Mouse (Mus musculus): ENCODE measurements at regions not wholly inside any gene's neighbourhood (a gene's known extent, or its start where the extent isn't known, plus 50 kb on each side); places are given as distances from the start of the nearest gene placed in this dataset.

DNA sequence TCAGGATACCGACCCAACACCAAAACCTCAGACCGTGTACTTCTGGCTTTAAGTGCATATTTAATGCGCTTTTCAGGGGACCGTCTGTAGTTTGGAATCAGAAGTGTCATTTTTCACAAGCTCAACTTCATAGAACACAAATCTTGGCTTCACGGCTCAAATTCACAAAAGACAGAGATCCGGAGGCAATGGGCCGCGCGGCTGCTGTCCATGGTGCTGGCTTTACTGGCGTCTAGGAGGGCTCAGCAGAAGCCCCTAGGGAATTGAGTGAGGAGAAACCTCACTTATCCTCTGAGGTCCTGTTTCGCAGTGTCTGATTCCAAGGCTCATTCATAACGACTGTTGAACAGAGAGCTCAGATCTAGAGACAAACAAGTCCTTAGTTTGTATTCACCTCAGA, 196.5 kb upstream of the Ajap1 start:
- no peak for ATAC-seq (ENCODE audit: low FRiP score, low read depth)
- no peaks in the 10 kb centered on the region for H3K9me3 ChIP-seq
- H3K27ac ChIP-seq = no peak overlapping the region
- no peaks in the 10 kb centered on the region for H3K27me3 ChIP-seq
- no peaks in the 10 kb centered on the region for H3K36me3 ChIP-seq
- H3K9ac ChIP-seq = no peak overlapping the region
- no peak overlapping the region for H3K4me2 ChIP-seq (replicated peaks)
- no peaks in the 10 kb centered on the region for H3K4me1 ChIP-seq
- H3K4me3 ChIP-seq = no peak overlapping the region
- WGBS = 29% methylated on average over 12 of the region's 12 CpGs

DNA sequence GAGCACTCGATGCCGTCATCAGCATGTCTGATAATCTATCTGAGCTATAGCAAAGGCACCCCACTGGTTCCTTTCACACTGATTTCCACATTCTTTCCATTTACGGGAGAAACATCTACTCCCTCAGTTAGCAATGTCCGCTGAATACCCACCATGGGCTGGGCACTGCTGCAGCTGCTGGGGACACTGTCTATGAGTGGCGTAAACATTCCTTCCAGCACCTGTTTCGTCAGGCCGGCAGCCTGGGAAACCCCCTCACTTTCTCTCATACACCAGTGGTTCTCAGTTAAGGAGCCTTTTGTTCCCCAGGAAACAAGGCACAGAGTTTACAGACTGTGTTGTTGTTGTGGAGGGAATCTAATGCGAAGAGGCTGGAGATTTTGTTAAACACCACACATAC, 205.8 kb upstream of the Ajap1 start:
- Histone ChIP-seq H3K36me3 (no peaks in the 10 kb centered on the region), H3K4me2 (replicated peaks) (no peak overlapping the region), H3K4me1 (no peaks in the 10 kb centered on the region), H3K9ac (no peak overlapping the region), H3K4me3 (no peak overlapping the region), H3K27ac (no peak overlapping the region), H3K27me3 (no peaks in the 10 kb centered on the region), H3K9me3 (no peaks in the 10 kb centered on the region)
- ATAC-seq (ENCODE audit: low FRiP score, low read depth) = 0 out of 2 replicates have a peak, but pooled peaks have one; percentile 48
- WGBS = 68% methylated on average over 8 of the region's 8 CpGs

DNA sequence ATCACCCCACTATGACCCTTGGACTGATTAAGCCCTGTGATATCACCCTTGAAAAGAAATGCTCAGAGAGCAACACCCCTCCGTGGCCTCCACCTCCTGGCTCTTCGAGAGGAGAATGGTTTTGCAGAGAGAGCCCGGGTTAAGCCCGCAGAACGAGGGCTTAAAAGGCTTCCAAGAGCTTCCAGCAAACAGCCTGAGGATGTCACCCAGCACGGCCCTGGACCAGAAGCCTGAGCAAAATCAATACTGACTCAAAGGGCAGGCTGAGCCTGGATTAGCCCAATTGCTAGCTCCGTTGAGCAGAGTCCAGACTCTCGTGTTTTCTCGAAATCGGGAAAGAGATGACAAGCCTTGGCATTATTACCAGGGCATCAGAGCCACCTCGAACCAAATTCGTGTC, 211.3 kb upstream of the Ajap1 start:
- WGBS = 77% methylated on average over 12 of the region's 12 CpGs
- ATAC-seq (ENCODE audit: low FRiP score, low read depth) = no peak

GRCm38 (mm10) chr4:153696426-153697040, 213.9 kb upstream of the Ajap1 start:
- Histone ChIP-seq H3K27me3 (peaks cover 10% of the 10 kb centered on the region; the same call in 1 of the 2 replicates), H3K36me3 (no peaks in the 10 kb centered on the region), H3K27ac (no peak overlapping the region), H3K4me1 (no peaks in the 10 kb centered on the region), H3K4me2 (replicated peaks) (no peak overlapping the region), H3K9ac (no peak overlapping the region), H3K9me3 (no peaks in the 10 kb centered on the region), H3K4me3 (no peak overlapping the region)
- no peak for ATAC-seq (ENCODE audit: low FRiP score, low read depth)
- WGBS = 25% methylated on average over 14 of the region's 14 CpGs

More for the DNA sequence above, 211.3 kb upstream of the Ajap1 start:
- Histone ChIP-seq H3K27me3 (peaks cover 10% of the 10 kb centered on the region; the same call in 1 of the 2 replicates), H3K4me1 (no peaks in the 10 kb centered on the region), H3K36me3 (no peaks in the 10 kb centered on the region), H3K4me3 (no peak overlapping the region), H3K4me2 (replicated peaks) (no peak overlapping the region), H3K27ac (no peak overlapping the region), H3K9me3 (no peaks in the 10 kb centered on the region), H3K9ac (no peak overlapping the region)

- no peak overlapping the region for H3K27ac ChIP-seq
- no peaks in the 10 kb centered on the region for H3K9me3 ChIP-seq
- H3K36me3 ChIP-seq = no peaks in the 10 kb centered on the region
- no peak overlapping the region for H3K9ac ChIP-seq
- H3K27me3 ChIP-seq = no peaks in the 10 kb centered on the region; the same call in 1 of the 2 replicates
- WGBS = 66% methylated on average over 8 of the region's 8 CpGs
- H3K4me1 ChIP-seq = no peaks in the 10 kb centered on the region
- ATAC-seq (ENCODE audit: low FRiP score, low read depth) = no peak
- H3K4me2 ChIP-seq (replicated peaks) = no peak overlapping the region
- no peak overlapping the region for H3K4me3 ChIP-seq
These were observed 224.6 kb upstream of the Ajap1 start for GRCm38 (mm10) chr4:153707218-153707617.

GRCm38 (mm10) chr4:153714995-153715645, 232.5 kb upstream of the Ajap1 start:
- WGBS = 56% methylated on average over 6 of the region's 6 CpGs
- Histone ChIP-seq H3K36me3 (no peaks in the 10 kb centered on the region), H3K27me3 (no peaks in the 10 kb centered on the region), H3K4me3 (no peak overlapping the region), H3K4me1 (no peaks in the 10 kb centered on the region), H3K9me3 (no peaks in the 10 kb centered on the region), H3K27ac (no peak overlapping the region), H3K4me2 (replicated peaks) (no peak overlapping the region), H3K9ac (no peak overlapping the region)
- no peak for ATAC-seq (ENCODE audit: low FRiP score, low read depth)

- ATAC-seq (ENCODE audit: low FRiP score, low read depth) = no peak
- WGBS = 69% methylated on average over 12 of the region's 12 CpGs
- H3K27me3 ChIP-seq = no peaks in the 10 kb centered on the region
These were observed 234.7 kb upstream of the Ajap1 start for GRCm38 (mm10) chr4:153717273-153717672.

GRCm38 (mm10) chr4:153724045-153724444, 233.0 kb upstream of the A430005L14Rik start:
- Histone ChIP-seq H3K4me2 (replicated peaks) (no peak overlapping the region), H3K4me1 (peaks cover 21% of the 10 kb centered on the region; the same call in 1 of the 2 replicates), H3K4me3 (no peak overlapping the region), H3K9me3 (no peaks in the 10 kb centered on the region), H3K36me3 (no peaks in the 10 kb centered on the region), H3K27me3 (no peaks in the 10 kb centered on the region; the same call in 1 of the 2 replicates), H3K27ac (no peak overlapping the region), H3K9ac (no peak overlapping the region)
- ATAC-seq (ENCODE audit: low FRiP score, low read depth) = no peak
- WGBS = 76% methylated on average over 14 of the region's 14 CpGs

More at GRCm38 (mm10) chr4:153717273-153717672, 234.7 kb upstream of the Ajap1 start:
- no peak overlapping the region for H3K27ac ChIP-seq
- no peak overlapping the region for H3K9ac ChIP-seq
- H3K4me3 ChIP-seq = no peak overlapping the region
- no peak overlapping the region for H3K4me2 ChIP-seq (replicated peaks)
- no peaks in the 10 kb centered on the region for H3K4me1 ChIP-seq
- H3K9me3 ChIP-seq = no peaks in the 10 kb centered on the region
- H3K36me3 ChIP-seq = no peaks in the 10 kb centered on the region

GRCm38 (mm10) chr4:153727273-153727672, 229.8 kb upstream of the A430005L14Rik start:
- 20% methylated on average over 10 of the region's 10 CpGs for WGBS
- Histone ChIP-seq H3K4me3 (no peak overlapping the region), H3K4me1 (peaks cover 21% of the 10 kb centered on the region; the same call in 1 of the 2 replicates), H3K9me3 (no peaks in the 10 kb centered on the region), H3K4me2 (replicated peaks) (no peak overlapping the region), H3K36me3 (no peaks in the 10 kb centered on the region), H3K9ac (no peak overlapping the region), H3K27ac (no peak overlapping the region), H3K27me3 (no peaks in the 10 kb centered on the region; the same call in 1 of the 2 replicates)
- ATAC-seq (ENCODE audit: low FRiP score, low read depth) = no peak

- H3K4me2 ChIP-seq (replicated peaks) = no peak overlapping the region
- no peaks in the 10 kb centered on the region for H3K36me3 ChIP-seq
- no peaks in the 10 kb centered on the region for H3K9me3 ChIP-seq
- H3K27me3 ChIP-seq = no peaks in the 10 kb centered on the region; the same call in 1 of the 2 replicates
- ATAC-seq (ENCODE audit: low FRiP score, low read depth) = no peak
- WGBS = 35% methylated on average over 10 of the region's 10 CpGs
- H3K4me1 ChIP-seq = peaks cover 21% of the 10 kb centered on the region; the same call in 1 of the 2 replicates
- no peak overlapping the region for H3K9ac ChIP-seq
- H3K4me3 ChIP-seq = no peak overlapping the region
- H3K27ac ChIP-seq = no peak overlapping the region
These were observed 229.1 kb upstream of the A430005L14Rik start for GRCm38 (mm10) chr4:153727896-153728422.

GRCm38 (mm10) chr4:153738088-153738487, 218.9 kb upstream of the A430005L14Rik start:
- ATAC-seq (ENCODE audit: low FRiP score, low read depth) = no peak
- Histone ChIP-seq H3K36me3 (no peaks in the 10 kb centered on the region), H3K27me3 (peaks cover 6% of the 10 kb centered on the region; the same call in 1 of the 2 replicates), H3K4me3 (no peak overlapping the region), H3K9me3 (peaks cover 6% of the 10 kb centered on the region; the same call in 1 of the 2 replicates), H3K4me2 (replicated peaks) (no peak overlapping the region), H3K4me1 (no peaks in the 10 kb centered on the region), H3K9ac (no peak overlapping the region), H3K27ac (no peak overlapping the region)
- 85% methylated on average over 11 of the region's 11 CpGs for WGBS

GRCm38 (mm10) chr4:153742241-153742640, 214.8 kb upstream of the A430005L14Rik start:
- Histone ChIP-seq H3K27me3 (peaks cover 6% of the 10 kb centered on the region; the same call in 1 of the 2 replicates), H3K27ac (no peak overlapping the region), H3K4me3 (no peak overlapping the region), H3K4me2 (replicated peaks) (no peak overlapping the region), H3K9ac (no peak overlapping the region), H3K4me1 (no peaks in the 10 kb centered on the region), H3K36me3 (no peaks in the 10 kb centered on the region), H3K9me3 (peaks cover 3% of the 10 kb centered on the region; the same call in 1 of the 2 replicates)
- no peak for ATAC-seq (ENCODE audit: low FRiP score, low read depth)
- WGBS = 90% methylated on average over 10 of the region's 10 CpGs
